Comparison of ENCODE assay signal across 32 mouse cellular contexts in genomic region chr14:8249206-8249605, GRCm38 (mm10). TPM values are rescaled to one million over a fixed set of nuclear protein-coding genes. Genes with fewer than 3 reads are reported as not detected.
"Had no signal": no experiment of that assay in that cellular context is flagged by ENCODE, and none has a peak within 500 bp of the region (broad histone marks: within the 10 kb centered on the region; RNA-seq: fewer than 3 reads in every experiment).

No protein-coding gene starts in this region.

- H3K9ac ChIP-seq: limb, embryonic 12.5 days; limb, embryonic 13.5 days; limb, embryonic 15.5 days; liver, embryonic 12.5 days; liver, embryonic 13.5 days; liver, embryonic 14.5 days; liver, embryonic 15.5 days; liver, postnatal 0 days; lung, embryonic 14.5 days; lung, embryonic 15.5 days; midbrain, embryonic 12.5 days; midbrain, embryonic 13.5 days; midbrain, embryonic 15.5 days had no signal

- H3K4me2 ChIP-seq: limb, embryonic 12.5 days; limb, embryonic 13.5 days; limb, embryonic 15.5 days; liver, embryonic 11.5 days; liver, embryonic 12.5 days; liver, embryonic 13.5 days; liver, embryonic 15.5 days; lung, embryonic 14.5 days; lung, embryonic 15.5 days; midbrain, embryonic 11.5 days; midbrain, embryonic 12.5 days; midbrain, embryonic 13.5 days; midbrain, embryonic 15.5 days had no signal

- ATAC-seq: liver, embryonic 12.5 days; liver, postnatal 0 days; lung, postnatal 0 days; midbrain, embryonic 13.5 days; midbrain, embryonic 15.5 days had no signal

- H3K36me3 ChIP-seq: limb, embryonic 10.5 days; limb, embryonic 12.5 days; limb, embryonic 13.5 days; limb, embryonic 15.5 days; liver, embryonic 12.5 days; liver, embryonic 13.5 days; lung, embryonic 15.5 days; midbrain, embryonic 10.5 days; midbrain, embryonic 12.5 days; midbrain, embryonic 13.5 days; midbrain, embryonic 15.5 days had no signal

- H3K4me3 ChIP-seq: left cerebral cortex, adult 2 months; limb, embryonic 10.5 days; limb, embryonic 12.5 days; limb, embryonic 13.5 days; limb, embryonic 15.5 days; liver, embryonic 12.5 days; liver, embryonic 13.5 days; liver, embryonic 15.5 days; lung, embryonic 15.5 days; megakaryocyte, embryonic 14.5 days; midbrain, embryonic 10.5 days; midbrain, embryonic 12.5 days; midbrain, embryonic 13.5 days; midbrain, embryonic 15.5 days; myocyte had no signal

- H3K9me3 ChIP-seq: limb, embryonic 10.5 days; limb, embryonic 12.5 days; limb, embryonic 13.5 days; limb, embryonic 15.5 days; liver, embryonic 12.5 days; liver, embryonic 13.5 days; liver, embryonic 15.5 days; lung, embryonic 15.5 days; megakaryocyte, embryonic 14.5 days; midbrain, embryonic 10.5 days; midbrain, embryonic 12.5 days; midbrain, embryonic 13.5 days; midbrain, embryonic 15.5 days had no signal

- H3K27me3 ChIP-seq: limb, embryonic 12.5 days; limb, embryonic 13.5 days; limb, embryonic 15.5 days; liver, embryonic 12.5 days; liver, embryonic 13.5 days; liver, embryonic 15.5 days; lung, embryonic 15.5 days; midbrain, embryonic 13.5 days; midbrain, embryonic 15.5 days had no signal

- H3K27ac ChIP-seq: left cerebral cortex, adult 2 months; limb, embryonic 10.5 days; limb, embryonic 12.5 days; limb, embryonic 13.5 days; limb, embryonic 15.5 days; liver, embryonic 12.5 days; liver, embryonic 13.5 days; liver, embryonic 14.5 days; liver, embryonic 15.5 days; lung, embryonic 15.5 days; macrophage; midbrain, embryonic 10.5 days; midbrain, embryonic 12.5 days; midbrain, embryonic 13.5 days; midbrain, embryonic 15.5 days had no signal

- DNase-seq: left cerebral cortex, postnatal 4 days; liver; liver, embryonic 13.5 days; liver, postnatal 0 days; lung, adult 18-20 months; lung, adult 2 months; lung, embryonic 14.5 days; lung, postnatal 10 days; lung, postnatal 14 days; lung, postnatal 36 days; lung, postnatal 4 days; midbrain, embryonic 14.5 days had no signal

- H3K4me1 ChIP-seq: limb, embryonic 12.5 days; limb, embryonic 13.5 days; limb, embryonic 15.5 days; liver, embryonic 12.5 days; liver, embryonic 13.5 days; liver, embryonic 15.5 days; lung, embryonic 15.5 days; megakaryocyte, embryonic 14.5 days; midbrain, embryonic 10.5 days; midbrain, embryonic 12.5 days; midbrain, embryonic 13.5 days; midbrain, embryonic 15.5 days had no signal

RNA-seq across cellular contexts. Expression of gene Acox2, which starts 9.9 kb away (rescaled TPM):
- polyA plus RNA-seq: limb, embryonic 11.5 days; limb, embryonic 12.5 days; limb, embryonic 13.5 days; macrophage; midbrain, embryonic 11.5 days; midbrain, embryonic 12.5 days; midbrain, embryonic 13.5 days; midbrain, embryonic 14.5 days; midbrain, embryonic 15.5 days had no signal
